Mouse (Mus musculus): ENCODE data around the gene Spint2. TPM values are rescaled to one million over a fixed set of nuclear protein-coding genes. Genes with fewer than 3 reads are reported as not detected.

Gene Spint2
- polyA plus RNA-seq, 1 experiment from 2014 or later, result 118 TPM

GRCm38 (mm10) chr7:29302641-29303040 lies 20.9 kb upstream of the Spint2 start:
- H3K27ac ChIP-seq, result no peak overlapping the region
- H3K9ac ChIP-seq, result no peak overlapping the region
- H3K4me1 ChIP-seq, result peaks cover 41% of the 10 kb centered on the region
- H3K9me3 ChIP-seq, result no peaks in the 10 kb centered on the region
- ATAC-seq (ENCODE audit: insufficient number of reproducible peaks, insufficient read depth, low FRiP score, low TSS enrichment, low read depth), result no peak
- no peaks in the 10 kb centered on the region for H3K36me3 ChIP-seq
- peaks cover 20% of the 10 kb centered on the region; the same call in 1 of the 2 replicates for H3K27me3 ChIP-seq
- no peak overlapping the region for H3K4me3 ChIP-seq
- 58% methylated on average over 7 of the region's 7 CpGs for WGBS
- no peak overlapping the region for H3K4me2 ChIP-seq

GRCm38 (mm10) chr7:29301127-29301566 lies 19.4 kb upstream of the Spint2 start:
- no peak for ATAC-seq (ENCODE audit: insufficient number of reproducible peaks, insufficient read depth, low FRiP score, low TSS enrichment, low read depth)
- Histone ChIP-seq H3K27ac (no peak overlapping the region), H3K9me3 (no peaks in the 10 kb centered on the region), H3K4me1 (peaks cover 27% of the 10 kb centered on the region), H3K4me2 (peak overlapping the region; percentile 41), H3K36me3 (no peaks in the 10 kb centered on the region), H3K27me3 (peaks cover 18% of the 10 kb centered on the region; the same call in 1 of the 2 replicates), H3K9ac (no peak overlapping the region), H3K4me3 (peak overlapping the region; percentile 16; the same call in 1 of the 2 replicates)
- WGBS, result 0% methylated on average over 7 of the region's 7 CpGs

- no peaks in the 10 kb centered on the region for H3K27me3 ChIP-seq
- no peak overlapping the region for H3K4me2 ChIP-seq
- 12% methylated on average over 10 of the region's 10 CpGs for WGBS
- no peaks in the 10 kb centered on the region for H3K36me3 ChIP-seq
- H3K9me3 ChIP-seq, result no peaks in the 10 kb centered on the region
- no peak for ATAC-seq (ENCODE audit: insufficient number of reproducible peaks, insufficient read depth, low FRiP score, low TSS enrichment, low read depth)
- no peak overlapping the region for H3K4me3 ChIP-seq
- H3K9ac ChIP-seq, result no peak overlapping the region
- H3K4me1 ChIP-seq, result peaks cover 17% of the 10 kb centered on the region
- no peak overlapping the region for H3K27ac ChIP-seq
These were observed 15.3 kb upstream of the Spint2 start for GRCm38 (mm10) chr7:29296998-29297397.

GRCm38 (mm10) chr7:29295861-29296647 lies 14.3 kb upstream of the Spint2 start:
- no peaks in the 10 kb centered on the region for H3K9me3 ChIP-seq
- no peaks in the 10 kb centered on the region for H3K27me3 ChIP-seq
- no peak overlapping the region for H3K27ac ChIP-seq
- H3K4me3 ChIP-seq, result no peak overlapping the region
- H3K4me1 ChIP-seq, result peaks cover 25% of the 10 kb centered on the region
- 83% methylated on average over 24 of the region's 24 CpGs for WGBS
- no peaks in the 10 kb centered on the region for H3K36me3 ChIP-seq
- ATAC-seq (ENCODE audit: insufficient number of reproducible peaks, insufficient read depth, low FRiP score, low TSS enrichment, low read depth), result no peak
- H3K9ac ChIP-seq, result no peak overlapping the region
- no peak overlapping the region for H3K4me2 ChIP-seq

GRCm38 (mm10) chr7:29294111-29294761 lies 12.5 kb upstream of the Spint2 start:
- no peak overlapping the region for H3K27ac ChIP-seq
- H3K9me3 ChIP-seq, result no peaks in the 10 kb centered on the region
- H3K4me3 ChIP-seq, result no peak overlapping the region
- peaks cover 43% of the 10 kb centered on the region for H3K4me1 ChIP-seq
- no peaks in the 10 kb centered on the region for H3K27me3 ChIP-seq
- no peaks in the 10 kb centered on the region for H3K36me3 ChIP-seq
- no peak for ATAC-seq (ENCODE audit: insufficient number of reproducible peaks, insufficient read depth, low FRiP score, low TSS enrichment, low read depth)
- 68% methylated on average over 13 of the region's 13 CpGs for WGBS
- H3K9ac ChIP-seq, result no peak overlapping the region
- no peak overlapping the region for H3K4me2 ChIP-seq

- no peak for ATAC-seq (ENCODE audit: insufficient number of reproducible peaks, insufficient read depth, low FRiP score, low TSS enrichment, low read depth)
- H3K27me3 ChIP-seq, result no peaks in the 10 kb centered on the region
- 0 out of 2 replicates have a peak overlapping the region, but pooled peaks have one; percentile 12 for H3K9ac ChIP-seq
- H3K4me1 ChIP-seq, result peaks cover 50% of the 10 kb centered on the region
- peak overlapping the region; percentile 22; the same call in 1 of the 2 replicates for H3K27ac ChIP-seq
- no peaks in the 10 kb centered on the region for H3K9me3 ChIP-seq
- H3K4me2 ChIP-seq, result no peak overlapping the region; the same call in 1 of the 2 replicates
- no peak overlapping the region for H3K4me3 ChIP-seq
- 37% methylated on average over 19 of the region's 19 CpGs for whole genome bisulfite sequencing
- no peaks in the 10 kb centered on the region for H3K36me3 ChIP-seq
These were observed 11.7 kb upstream of the Spint2 start for GRCm38 (mm10) chr7:29293131-29294065.

GRCm38 (mm10) chr7:29292458-29293098 lies 10.9 kb upstream of the Spint2 start:
- Histone ChIP-seq H3K9me3 (no peaks in the 10 kb centered on the region), H3K4me3 (no peak overlapping the region), H3K4me1 (peaks cover 50% of the 10 kb centered on the region), H3K27me3 (no peaks in the 10 kb centered on the region), H3K36me3 (no peaks in the 10 kb centered on the region), H3K27ac (peak overlapping the region; percentile 44), H3K9ac (0 out of 2 replicates have a peak overlapping the region, but pooled peaks have one; percentile 12), H3K4me2 (no peak overlapping the region)
- no peak for ATAC-seq (ENCODE audit: insufficient number of reproducible peaks, insufficient read depth, low FRiP score, low TSS enrichment, low read depth)
- WGBS, result 28% methylated on average over 8 of the region's 8 CpGs

- H3K36me3 ChIP-seq, result no peaks in the 10 kb centered on the region
- H3K9ac ChIP-seq, result no peak overlapping the region
- H3K27ac ChIP-seq, result peak overlapping the region; percentile 44
- peaks cover 50% of the 10 kb centered on the region for H3K4me1 ChIP-seq
- no peak overlapping the region for H3K4me2 ChIP-seq
- 33% methylated on average over 6 of the region's 7 CpGs for WGBS
- ATAC-seq (ENCODE audit: insufficient number of reproducible peaks, insufficient read depth, low FRiP score, low TSS enrichment, low read depth), result no peak
- H3K9me3 ChIP-seq, result no peaks in the 10 kb centered on the region
- no peaks in the 10 kb centered on the region; the same call in 1 of the 2 replicates for H3K27me3 ChIP-seq
- H3K4me3 ChIP-seq, result no peak overlapping the region
These were observed 10.1 kb upstream of the Spint2 start for GRCm38 (mm10) chr7:29291616-29292457.

- Histone ChIP-seq H3K36me3 (no peaks in the 10 kb centered on the region), H3K4me2 (no peak overlapping the region), H3K4me1 (peaks cover 50% of the 10 kb centered on the region), H3K27me3 (no peaks in the 10 kb centered on the region; the same call in 1 of the 2 replicates), H3K9me3 (no peaks in the 10 kb centered on the region), H3K4me3 (no peak overlapping the region), H3K9ac (peak overlapping the region; percentile 54), H3K27ac (peak overlapping the region; percentile 44)
- ATAC-seq (ENCODE audit: insufficient number of reproducible peaks, insufficient read depth, low FRiP score, low TSS enrichment, low read depth), result no peak
- 48% methylated on average over 11 of the region's 11 CpGs for WGBS
These were observed 9.2 kb upstream of the Spint2 start for GRCm38 (mm10) chr7:29290691-29291485.

Measured in embryonic facial prominence, embryonic 13.5 days (tissue).